Mouse (Mus musculus): Measurements from ENCODE around the gene Cep41.

- TF ChIP-seq CTCF (IDR thresholded peaks at IDR 0.05; ENCODE audit: extremely low read depth, insufficient read depth, insufficient read length, insufficient replicate concordance), result no peak
- no peak for TF ChIP-seq POLR2A (IDR thresholded peaks at IDR 0.05; ENCODE audit: low read depth, low read length)
Measured at GRCm38 (mm10) chr6:30614251-30614650, 79.3 kb downstream of the Cep41 start.
